Mouse (Mus musculus) midbrain, embryonic 10.5 days (tissue): Measurements from ENCODE around the gene Ncor2. TPM values are rescaled to one million over a fixed set of nuclear protein-coding genes. Genes with fewer than 3 reads are reported as not detected.

Source experiments
- DNase-seq: peaks from one replicate; pipeline ENCODE4 v3.0.0-alpha.2; 2017; ENCODE audit warnings: low spot score
- H3K27ac ChIP-seq: fragments of 300-500 bp; sonication (generic); replicated peaks from 2 replicates; pipeline ENCODE4 v1.5.1; 2016; ENCODE audit warnings: mild to moderate bottlenecking
- H3K27me3 ChIP-seq: fragments of 300-500 bp; sonication (generic); 2 replicates; pipeline ENCODE4 v1.6.1; 2016; ENCODE audit warnings: low read depth, mild to moderate bottlenecking; ENCODE audit not compliant: poor library complexity, severe bottlenecking
- H3K36me3 ChIP-seq: fragments of 300-500 bp; sonication (generic); 2 replicates; pipeline ENCODE4 v1.6.1; 2016; ENCODE audit warnings: mild to moderate bottlenecking, moderate library complexity
- H3K4me1 ChIP-seq: fragments of 300-500 bp; sonication (generic); 2 replicates; pipeline ENCODE4 v1.6.1; 2016
- H3K4me3 ChIP-seq: fragments of 300-500 bp; sonication (generic); 2 replicates; pipeline ENCODE4 v1.5.1; 2016; ENCODE audit warnings: mild to moderate bottlenecking, moderate library complexity
- H3K9me3 ChIP-seq: fragments of 300-500 bp; sonication (generic); replicated peaks from 2 replicates; pipeline ENCODE4 v1.6.1; 2016; ENCODE audit warnings: mild to moderate bottlenecking
- WGBS: fragments of 180-500 bp; shearing (Covaris S2); methylation state at CpG from one replicate; pipeline ENCODE4 v1.1.7; 2016; 5-methylcytosine and 5-hydroxymethylcytosine counted together
- polyA plus RNA-seq: library from polyadenylated mRNA; unstranded; fragments of >200 nt; fragmentation: Nextera tagmentation; extraction: Ambion mirVana; gene quantifications from 2 replicates; pipeline ENCODE4 v1.2.1, GENCODE M21; 2016

Ncor2 gene
- polyA plus RNA-seq, 1 experiment from 2014 or later = 16.2 TPM

GRCm38 (mm10) chr5:125000756-125001250 is 178.2 kb downstream of the Ncor2 start:
- WGBS = 61% methylated on average over 10 of the region's 10 CpGs
- Histone ChIP-seq H3K27ac (0 out of 2 replicates have a peak overlapping the region, but pooled peaks have one; percentile 33), H3K9me3 (no peaks in the 10 kb centered on the region; the same call in 1 of the 2 replicates), H3K4me1 (peaks cover 58% of the 10 kb centered on the region), H3K4me3 (no peak overlapping the region), H3K36me3 (no peaks in the 10 kb centered on the region), H3K27me3 (peaks cover 42% of the 10 kb centered on the region)
- no peak for DNase-seq

GRCm38 (mm10) chr5:124997913-124998312 is 181.1 kb downstream of the Ncor2 start:
- Histone ChIP-seq H3K4me1 (peaks cover 39% of the 10 kb centered on the region), H3K27me3 (peaks cover 15% of the 10 kb centered on the region), H3K4me3 (no peak overlapping the region), H3K36me3 (no peaks in the 10 kb centered on the region), H3K9me3 (no peaks in the 10 kb centered on the region; the same call in 1 of the 2 replicates), H3K27ac (peak overlapping the region; percentile 38; the same call in 1 of the 2 replicates)
- DNase-seq = no peak
- 80% methylated on average over 4 of the region's 4 CpGs for WGBS

DNA sequence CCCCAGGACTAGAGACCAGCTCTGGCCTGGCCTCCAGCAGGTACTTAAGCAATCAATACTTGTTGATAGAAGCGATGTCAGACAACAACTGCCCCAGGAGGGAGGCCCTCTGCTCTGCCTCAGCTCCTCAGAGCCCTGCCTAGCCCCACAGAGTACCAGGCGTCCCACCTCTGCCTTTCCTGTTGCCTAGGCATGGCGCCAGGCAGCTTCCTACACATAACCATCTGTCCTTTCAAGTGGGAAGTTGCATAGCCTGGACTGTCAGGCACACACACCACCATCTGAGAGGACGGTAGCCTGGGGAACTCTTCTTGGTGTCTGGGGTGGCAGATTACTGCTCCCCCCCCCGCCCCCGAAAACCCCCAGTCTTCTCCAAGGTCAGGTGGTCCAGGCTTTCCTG is 182.2 kb downstream of the Ncor2 start:
- Histone ChIP-seq H3K27me3 (peaks cover 5% of the 10 kb centered on the region), H3K4me1 (peaks cover 31% of the 10 kb centered on the region), H3K9me3 (no peaks in the 10 kb centered on the region; the same call in 1 of the 2 replicates), H3K27ac (no peak overlapping the region), H3K4me3 (no peak overlapping the region), H3K36me3 (no peaks in the 10 kb centered on the region)
- DNase-seq = no peak
- WGBS = 73% methylated on average over 6 of the region's 6 CpGs

GRCm38 (mm10) chr5:124992891-124993290 is 186.1 kb downstream of the Ncor2 start:
- H3K27ac ChIP-seq = no peak overlapping the region
- no peak for DNase-seq
- H3K9me3 ChIP-seq = no peaks in the 10 kb centered on the region
- H3K36me3 ChIP-seq = no peaks in the 10 kb centered on the region
- peaks cover 13% of the 10 kb centered on the region for H3K4me1 ChIP-seq
- 82% methylated on average over 11 of the region's 11 CpGs for WGBS
- H3K4me3 ChIP-seq = no peak overlapping the region
- no peaks in the 10 kb centered on the region for H3K27me3 ChIP-seq

DNA sequence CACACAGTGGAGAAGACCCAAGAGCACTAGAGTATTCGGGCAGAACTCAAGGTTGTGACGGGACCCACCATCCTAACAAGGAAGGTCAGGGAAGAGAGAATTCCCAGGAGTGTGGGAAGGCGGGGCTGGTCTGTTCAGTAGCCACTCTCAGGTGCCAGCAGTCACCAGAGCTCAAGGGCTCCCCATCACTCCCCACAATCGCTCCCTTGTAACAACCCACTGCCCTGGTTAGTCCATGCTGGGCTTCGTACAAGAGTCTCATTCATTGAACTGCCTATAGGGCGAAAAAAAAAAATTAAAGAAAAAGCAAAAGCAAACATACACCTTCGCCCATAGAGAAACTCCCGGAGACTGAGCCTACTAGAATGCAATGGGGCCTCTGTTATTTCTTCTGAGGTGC is 186.7 kb downstream of the Ncor2 start:
- no peaks in the 10 kb centered on the region for H3K27me3 ChIP-seq
- no peak overlapping the region for H3K27ac ChIP-seq
- peaks cover 12% of the 10 kb centered on the region for H3K4me1 ChIP-seq
- no peaks in the 10 kb centered on the region for H3K36me3 ChIP-seq
- no peaks in the 10 kb centered on the region for H3K9me3 ChIP-seq
- no peak for DNase-seq
- 85% methylated on average over 8 of the region's 8 CpGs for WGBS
- H3K4me3 ChIP-seq = no peak overlapping the region

DNA sequence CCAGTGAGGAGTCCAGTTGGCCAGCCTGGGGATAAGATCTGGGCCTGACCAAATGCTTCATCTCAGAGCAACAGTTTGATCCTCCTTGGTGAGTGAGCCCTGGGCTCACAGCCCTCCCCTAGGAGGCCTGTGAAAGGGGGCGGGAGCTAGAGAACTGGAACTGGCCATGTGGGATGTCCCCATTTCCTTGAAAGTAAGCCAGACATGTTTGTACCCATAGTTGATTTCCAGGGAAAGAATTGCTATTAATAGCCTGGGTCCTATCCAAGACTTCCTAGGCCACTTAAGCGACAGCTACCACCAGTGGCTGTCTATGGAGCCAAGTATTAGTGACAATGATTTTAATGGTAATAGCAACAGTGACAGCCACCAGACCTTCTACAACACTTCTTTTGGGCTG is 189.3 kb downstream of the Ncor2 start:
- Histone ChIP-seq H3K27me3 (no peaks in the 10 kb centered on the region), H3K36me3 (no peaks in the 10 kb centered on the region), H3K27ac (no peak overlapping the region), H3K9me3 (no peaks in the 10 kb centered on the region), H3K4me3 (no peak overlapping the region), H3K4me1 (peaks cover 6% of the 10 kb centered on the region)
- no peak for DNase-seq
- 89% methylated on average over 2 of the region's 2 CpGs for WGBS

DNA sequence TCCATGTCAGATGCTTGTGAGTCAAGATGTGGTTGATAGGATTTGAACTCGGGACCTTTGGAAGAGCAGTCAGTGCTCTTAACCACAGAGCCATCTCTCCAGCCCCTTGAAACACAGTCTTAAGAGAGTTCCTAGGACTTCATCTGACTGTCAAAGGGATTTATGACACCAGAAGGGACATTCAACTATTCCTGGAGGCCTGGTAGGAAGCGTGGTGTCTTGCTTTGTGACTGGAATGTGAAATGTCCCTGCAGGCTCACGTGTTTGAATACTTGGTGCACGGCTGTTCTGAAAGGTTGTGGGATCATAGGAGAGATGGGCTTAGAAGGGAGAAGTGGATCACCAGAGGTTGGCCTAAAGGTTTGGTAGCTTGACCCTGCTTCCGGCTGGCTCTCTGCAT is 192.4 kb downstream of the Ncor2 start:
- H3K4me1 ChIP-seq = peaks cover 3% of the 10 kb centered on the region
- H3K4me3 ChIP-seq = no peak overlapping the region
- no peak for DNase-seq
- H3K27me3 ChIP-seq = no peaks in the 10 kb centered on the region
- no peak overlapping the region for H3K27ac ChIP-seq
- H3K36me3 ChIP-seq = no peaks in the 10 kb centered on the region
- WGBS = 89% methylated on average over 5 of the region's 5 CpGs
- H3K9me3 ChIP-seq = peaks cover 20% of the 10 kb centered on the region

- WGBS = 89% methylated on average over 5 of the region's 5 CpGs
These were observed 192.8 kb downstream of the Ncor2 start for GRCm38 (mm10) chr5:124986222-124986621.

DNA sequence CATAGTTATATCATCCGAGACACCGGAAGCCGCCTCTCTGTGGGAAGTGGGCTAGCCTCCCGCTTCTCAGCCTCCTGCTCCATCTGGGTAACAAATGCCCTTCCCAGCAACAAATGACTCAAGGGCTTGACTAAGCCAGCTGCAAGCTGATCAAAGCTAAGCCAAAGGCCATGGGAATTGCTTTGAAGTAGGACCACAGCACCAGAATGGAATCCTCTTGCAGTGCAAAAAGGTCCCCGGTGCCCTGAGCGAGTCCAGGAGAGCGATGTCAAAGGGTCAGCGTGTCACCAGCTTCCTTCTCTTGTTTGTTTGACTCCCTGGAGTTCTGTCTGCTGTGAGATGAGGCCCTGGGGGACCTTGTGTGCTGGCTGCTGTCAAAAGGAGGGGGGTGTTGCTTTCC is 209.2 kb downstream of the Ncor2 start:
- DNase-seq = peak; percentile 63
- no peaks in the 10 kb centered on the region for H3K36me3 ChIP-seq
- 16% methylated on average over 8 of the region's 8 CpGs for WGBS
- peak overlapping the region; percentile 11; the same call in 1 of the 2 replicates for H3K4me3 ChIP-seq
- peaks cover 1% of the 10 kb centered on the region; the same call in 1 of the 2 replicates for H3K9me3 ChIP-seq
- no peaks in the 10 kb centered on the region for H3K27me3 ChIP-seq
- peaks cover 30% of the 10 kb centered on the region for H3K4me1 ChIP-seq
- peak overlapping the region; percentile 70 for H3K27ac ChIP-seq

More at GRCm38 (mm10) chr5:124986222-124986621, 192.8 kb downstream of the Ncor2 start:
- H3K9me3 ChIP-seq = peaks cover 20% of the 10 kb centered on the region
- peaks cover 3% of the 10 kb centered on the region for H3K4me1 ChIP-seq
- H3K4me3 ChIP-seq = no peak overlapping the region
- H3K36me3 ChIP-seq = no peaks in the 10 kb centered on the region
- no peaks in the 10 kb centered on the region for H3K27me3 ChIP-seq
- no peak for DNase-seq
- H3K27ac ChIP-seq = no peak overlapping the region

Other genes starting within 250 kb of the Ncor2 start
- 6.8 TPM in 2 replicates for gene Rflna, start 176.0 kb downstream of the Ncor2 start, polyA plus RNA-seq
- gene Scarb1, start 161.9 kb upstream of the Ncor2 start, polyA plus RNA-seq = 48.1 and 52.3 TPM in 2 replicates
- gene Gm10382, start 210.1 kb upstream of the Ncor2 start, polyA plus RNA-seq = 0.56 and 0.57 TPM in 2 replicates
- 957 and 1,129 TPM in 2 replicates for gene Ubc, start 211.0 kb upstream of the Ncor2 start, polyA plus RNA-seq